Mouse (Mus musculus): ENCODE data around the gene Zfp683.

Zfp683 gene

GRCm38 (mm10) chr4:134058166-134058715, 4.6 kb downstream of the Zfp683 start:
- DNase-seq = no peak

- DNase-seq = no peak
These were observed 5.3 kb downstream of the Zfp683 start for GRCm38 (mm10) chr4:134058908-134059307.

- no peak for DNase-seq
These were observed 6.7 kb downstream of the Zfp683 start, which contains the start of gene Crybg2 for GRCm38 (mm10) chr4:134060135-134060865. Gene Crybg2 (plus strand): TSS chr4:134060815.

- DNase-seq = no peak
These were observed 7.7 kb downstream of the Zfp683 start for GRCm38 (mm10) chr4:134061166-134061830.

GRCm38 (mm10) chr4:134061944-134062446, 8.4 kb downstream of the Zfp683 start:
- no peak for DNase-seq

GRCm38 (mm10) chr4:134062561-134062960, 8.9 kb downstream of the Zfp683 start:
- no peak for DNase-seq

GRCm38 (mm10) chr4:134065431-134066004, 11.9 kb downstream of the Zfp683 start:
- no peak for DNase-seq

GRCm38 (mm10) chr4:134067383-134067782, 13.7 kb downstream of the Zfp683 start:
- no peak for DNase-seq

GRCm38 (mm10) chr4:134067833-134068544, 14.4 kb downstream of the Zfp683 start:
- no peak for DNase-seq

GRCm38 (mm10) chr4:134068793-134069580, 15.3 kb downstream of the Zfp683 start:
- no peak for DNase-seq

GRCm38 (mm10) chr4:134078694-134079093, 25.1 kb downstream of the Zfp683 start:
- DNase-seq = peak; percentile 15

GRCm38 (mm10) chr4:134080674-134081073, 27.0 kb downstream of the Zfp683 start:
- no peak for DNase-seq

GRCm38 (mm10) chr4:134081730-134082386, 28.2 kb downstream of the Zfp683 start:
- peak; percentile 48 for DNase-seq

GRCm38 (mm10) chr4:134082460-134082859, 28.8 kb downstream of the Zfp683 start:
- DNase-seq = no peak

GRCm38 (mm10) chr4:134084999-134085398, 31.4 kb downstream of the Zfp683 start:
- DNase-seq = no peak

- DNase-seq = peak; percentile 46
These were observed 33.8 kb downstream of the Zfp683 start for GRCm38 (mm10) chr4:134087412-134087811.

- no peak for DNase-seq
These were observed 35.4 kb downstream of the Zfp683 start for GRCm38 (mm10) chr4:134089029-134089428.

- no peak for DNase-seq
These were observed 37.0 kb downstream of the Zfp683 start for GRCm38 (mm10) chr4:134090521-134091224.

GRCm38 (mm10) chr4:134091225-134091529, 37.5 kb downstream of the Zfp683 start:
- no peak for DNase-seq

GRCm38 (mm10) chr4:134092382-134093288, 39.0 kb downstream of the Zfp683 start:
- DNase-seq = peak; percentile 19

All from cerebellum, adult 8-10 months (tissue).